23 mouse cellular contexts compared by ENCODE assay signal in genomic region chr11:67616557-67617239, GRCm38 (mm10).
A peak's percentile ranks its signal among the peaks of the same experiment; 100 is the strongest.
DNase-seq lines count a peak whose midpoint lies in the region; ATAC-seq and TF ChIP-seq lines count a peak whose summit lies in the region.
"Had no signal": no experiment of that assay in that cellular context is flagged by ENCODE, and none has a peak within 500 bp of the region (broad histone marks: within the 10 kb centered on the region; RNA-seq: fewer than 3 reads in every experiment).

No protein-coding gene starts in this region.

- no peak overlapping the region for H3K4me2 ChIP-seq in hindbrain, postnatal 0 days (ENCODE audit: low read depth, low read length)
- no peak overlapping the region for H3K4me2 ChIP-seq in hindbrain, embryonic 12.5 days (replicated peaks)
- H3K4me2 ChIP-seq: forebrain, embryonic 13.5 days; limb, embryonic 15.5 days; neural tube, embryonic 15.5 days had no signal

- no peak overlapping the region for H3K27ac ChIP-seq in hindbrain, postnatal 0 days
- no peak overlapping the region for H3K27ac ChIP-seq in hindbrain, embryonic 12.5 days
- H3K27ac ChIP-seq: forebrain, embryonic 13.5 days; heart, adult 2 months; limb, embryonic 15.5 days; neural tube, embryonic 15.5 days had no signal

- TF ChIP-seq CTCF in hindbrain, postnatal 0 days (IDR thresholded peaks at IDR 0.05; ENCODE audit: low read depth), result no peak

- H3K4me3 ChIP-seq in hindbrain, postnatal 0 days (ENCODE audit: low read length), result no peak overlapping the region
- no peak overlapping the region for H3K4me3 ChIP-seq in hindbrain, embryonic 12.5 days
- H3K4me3 ChIP-seq: forebrain, embryonic 13.5 days; heart, adult 2 months; limb, embryonic 15.5 days; megakaryocyte, embryonic 14.5 days; myocyte; neural tube, embryonic 15.5 days had no signal

- H3K4me1 ChIP-seq in hindbrain, postnatal 0 days (ENCODE audit: insufficient read depth, low read length), result no peaks in the 10 kb centered on the region
- no peaks in the 10 kb centered on the region for H3K4me1 ChIP-seq in hindbrain, embryonic 12.5 days

- intact Hi-C loops in left cerebral cortex, postnatal 4 days (cut with DNase I), result no loop called here

- H3K36me3 ChIP-seq in hindbrain, postnatal 0 days (ENCODE audit: insufficient read depth, low read length), result no peaks in the 10 kb centered on the region
- H3K36me3 ChIP-seq in hindbrain, embryonic 12.5 days, result no peaks in the 10 kb centered on the region
- H3K36me3 ChIP-seq: limb, embryonic 15.5 days; neural tube, embryonic 15.5 days had no signal

- no peak overlapping the region for H3K9ac ChIP-seq in hindbrain, postnatal 0 days (replicated peaks; ENCODE audit: low read length)
- no peak overlapping the region for H3K9ac ChIP-seq in hindbrain, embryonic 12.5 days
- H3K9ac ChIP-seq: forebrain, embryonic 13.5 days; limb, embryonic 15.5 days; neural tube, embryonic 15.5 days had no signal

- DNase-seq in hindbrain, postnatal 0 days (ENCODE audit: low spot score), result peak; percentile 22
- DNase-seq in ovary, postnatal 36 days (ENCODE audit: low spot score), result peak; percentile 26
- no peak for DNase-seq in ovary, postnatal 10 days (ENCODE audit: low spot score)
- DNase-seq in adipocyte (ENCODE audit: low spot score), result peak; percentile 38
- peak; percentile 31 for DNase-seq in left cerebral cortex, postnatal 4 days
- no peak for DNase-seq in B cell, adult 2 months
- DNase-seq in neural tube, embryonic 10.5 days (ENCODE audit: extremely low spot score, low spot score), result no peak
- DNase-seq: adrenal gland, postnatal 10 days; cerebellum, adult 18-20 months; gastrocnemius, postnatal 14 days; heart, adult 2 months; heart, postnatal 4 days; midbrain, embryonic 14.5 days; spleen, adult 18-20 months had no signal

- no peaks in the 10 kb centered on the region for H3K9me3 ChIP-seq in hindbrain, postnatal 0 days (ENCODE audit: low read length)
- no peaks in the 10 kb centered on the region for H3K9me3 ChIP-seq in hindbrain, embryonic 12.5 days (replicated peaks)
- H3K9me3 ChIP-seq: forebrain, embryonic 13.5 days; limb, embryonic 15.5 days; megakaryocyte, embryonic 14.5 days; neural tube, embryonic 15.5 days had no signal

- no peaks in the 10 kb centered on the region for H3K27me3 ChIP-seq in hindbrain, postnatal 0 days (ENCODE audit: insufficient read depth, low read length)
- H3K27me3 ChIP-seq in hindbrain, embryonic 12.5 days, result no peaks in the 10 kb centered on the region
- H3K27me3 ChIP-seq: forebrain, embryonic 13.5 days; limb, embryonic 15.5 days; neural tube, embryonic 15.5 days had no signal

- ATAC-seq in hindbrain, postnatal 0 days, result no peak
- no peak for ATAC-seq in hindbrain, embryonic 12.5 days (ENCODE audit: low FRiP score)
- ATAC-seq: forebrain, embryonic 13.5 days; hindbrain, embryonic 16.5 days; intestine, postnatal 0 days; lung, postnatal 0 days had no signal

- 69% methylated on average over 13 of the region's 13 CpGs for WGBS in hindbrain, postnatal 0 days
- 92% methylated on average over 13 of the region's 13 CpGs for whole genome bisulfite sequencing in hindbrain, embryonic 12.5 days

Comparison
In these comparisons a context has a peak if more than half of its experiments do, and no peak if none do; other contexts are left out.
1. DNase-seq: peak in hindbrain, postnatal 0 days (single experiment), ovary, postnatal 36 days (single experiment), adipocyte (single experiment) and left cerebral cortex, postnatal 4 days (single experiment); none in ovary, postnatal 10 days (single experiment), B cell, adult 2 months (0 of 2) and neural tube, embryonic 10.5 days (single experiment).